Mouse (Mus musculus) monocyte, adult 2 months (primary cell): ENCODE data around the gene Pfdn6.
A peak's percentile ranks its signal among the peaks of the same experiment; 100 is the strongest.
"Not testable (repeated sequence)": the region's sequence is repeated elsewhere in the genome, so short reads cannot be mapped to it uniquely, and the experiment has no call there.

Experiments used
- DNase-seq, 2 experiments: peaks; one replicate each; pipeline ENCODE4 v3.0.0; 2022; ENCODE audit warnings: low spot score in 2 of 2, low read depth in 1 of 2

Pfdn6 gene

DNA sequence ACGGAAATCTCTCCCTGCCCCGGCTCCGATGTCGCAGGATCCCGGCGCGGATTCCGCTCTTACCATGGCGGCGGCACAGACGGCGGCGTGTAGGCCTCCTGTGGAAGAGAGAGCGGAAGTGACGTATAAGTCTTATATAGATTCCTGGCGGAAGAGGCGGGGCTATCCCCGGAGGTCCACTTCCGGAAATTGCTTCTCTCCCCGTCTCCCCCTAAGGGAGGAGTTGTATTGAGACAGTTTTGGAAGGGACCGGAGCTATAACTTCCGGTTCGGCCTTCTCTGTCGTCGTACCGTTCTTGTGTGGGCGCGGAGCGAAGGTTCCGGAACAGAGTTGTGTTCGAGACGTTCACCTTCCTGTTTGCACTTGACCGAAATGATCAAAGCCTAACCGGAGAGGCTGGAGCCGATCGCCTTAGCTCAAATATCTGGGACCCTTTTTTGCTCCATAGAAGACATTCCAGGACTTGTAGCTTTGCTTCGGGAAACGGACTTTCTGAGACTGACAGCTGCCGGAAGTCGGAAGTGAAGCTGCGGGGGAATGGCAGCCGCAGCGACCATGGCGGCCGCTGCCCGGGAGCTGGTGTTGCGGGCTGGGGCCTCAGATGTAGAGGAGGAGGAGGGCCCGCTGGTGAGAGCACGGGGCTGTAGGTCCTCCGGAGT is 15.5 kb upstream of the Pfdn6 start, which contains the start of the genes Vps52 and Rps18:
TSS of gene Vps52 (plus strand) at position 258 of the 660 bp plus-strand sequence.
TSS of gene Rps18 (minus strand) at position 447 of the 660 bp plus-strand sequence.
- peak; percentile 93 to 95 for DNase-seq

DNA sequence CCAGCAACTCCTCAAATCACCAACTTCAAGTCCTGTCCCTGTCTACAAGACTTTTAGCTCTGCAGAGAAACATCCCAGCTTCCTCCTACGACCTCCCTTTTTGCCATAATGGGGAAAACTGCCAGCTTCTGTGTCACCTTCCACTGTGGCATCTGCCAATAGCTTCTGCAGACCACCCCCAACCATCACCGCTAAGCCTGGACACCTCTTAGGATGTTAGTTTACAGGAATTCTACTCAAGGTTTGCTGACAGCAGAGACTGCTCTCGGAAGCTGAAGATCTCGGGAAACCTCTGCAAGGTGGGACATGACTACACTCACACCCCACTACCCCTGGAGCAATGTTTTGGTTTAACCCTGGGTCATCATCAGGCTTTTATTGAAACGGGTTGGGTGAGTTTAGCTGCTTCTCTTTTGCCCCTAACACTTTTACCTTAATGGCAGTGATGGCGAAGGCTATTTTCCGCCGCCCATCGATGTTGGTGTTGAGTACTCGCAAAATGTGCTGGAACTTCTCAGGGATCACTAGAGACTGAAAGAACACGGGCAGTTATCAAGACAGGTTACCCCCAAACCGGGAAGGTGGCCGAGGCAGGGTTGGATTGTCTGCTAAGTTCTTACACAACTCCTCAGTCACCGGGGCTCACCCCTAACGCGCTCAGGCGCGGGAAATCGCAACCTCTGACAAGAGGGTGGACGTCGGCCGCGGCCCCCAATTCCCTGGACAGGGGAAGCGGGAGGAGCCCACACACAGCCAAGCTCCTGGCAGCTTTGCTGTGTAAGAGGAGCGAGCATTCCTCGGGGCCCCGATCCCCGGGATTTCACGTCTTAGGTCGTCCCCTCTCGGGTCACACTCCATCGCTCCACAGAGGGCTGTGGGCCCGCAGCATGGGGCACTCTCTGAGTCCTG is 14.8 kb upstream of the Pfdn6 start:
- no peak for DNase-seq

DNA sequence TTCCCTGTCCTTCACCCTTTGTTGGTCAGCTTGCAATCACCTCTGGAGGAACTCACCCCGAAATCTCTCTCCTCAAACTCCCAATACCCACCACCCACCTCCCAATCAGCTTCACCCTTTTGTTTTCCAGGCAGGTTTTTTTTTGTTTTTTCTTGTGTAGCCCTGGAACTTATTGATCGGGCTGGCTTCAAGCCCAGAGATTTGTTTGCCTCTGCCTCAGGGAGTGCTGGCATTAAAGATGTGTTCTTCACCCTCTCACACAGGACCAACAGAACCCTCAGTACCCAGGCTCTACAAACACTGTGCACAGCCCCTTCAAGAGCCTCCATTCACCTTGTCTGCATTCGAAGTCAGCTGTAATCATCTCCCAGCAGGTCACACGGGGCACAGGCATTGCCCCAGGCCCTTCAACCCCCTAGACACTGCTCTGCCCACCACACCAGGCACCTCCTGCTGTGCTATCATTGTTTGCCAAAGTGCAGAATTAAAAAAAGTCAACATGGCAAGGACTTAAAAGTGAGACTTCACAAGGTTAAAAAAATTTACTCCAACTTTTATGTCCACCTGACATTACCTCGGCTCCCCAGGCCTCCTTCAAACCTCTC is 13.9 kb upstream of the Pfdn6 start:
- no peak for DNase-seq

DNA sequence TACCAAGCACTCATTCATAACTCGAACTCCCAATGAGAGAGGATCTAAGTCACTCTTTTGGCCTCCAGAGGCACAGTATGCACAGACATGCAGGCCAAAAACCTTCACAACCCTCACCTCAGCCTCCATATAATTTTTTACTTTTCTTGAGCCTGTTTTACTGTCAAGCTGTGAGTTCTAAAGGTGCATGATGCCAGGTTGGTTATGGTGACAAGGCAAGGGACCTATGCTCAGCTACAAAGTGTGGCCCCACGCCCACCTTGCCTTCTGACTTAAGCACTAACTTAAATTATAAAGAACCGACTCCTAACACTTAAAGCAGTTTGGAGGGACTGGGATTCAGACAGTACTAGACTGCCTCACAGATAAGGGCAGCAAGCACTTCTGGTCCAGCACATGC is 13.2 kb upstream of the Pfdn6 start:
- DNase-seq: no peak

DNA sequence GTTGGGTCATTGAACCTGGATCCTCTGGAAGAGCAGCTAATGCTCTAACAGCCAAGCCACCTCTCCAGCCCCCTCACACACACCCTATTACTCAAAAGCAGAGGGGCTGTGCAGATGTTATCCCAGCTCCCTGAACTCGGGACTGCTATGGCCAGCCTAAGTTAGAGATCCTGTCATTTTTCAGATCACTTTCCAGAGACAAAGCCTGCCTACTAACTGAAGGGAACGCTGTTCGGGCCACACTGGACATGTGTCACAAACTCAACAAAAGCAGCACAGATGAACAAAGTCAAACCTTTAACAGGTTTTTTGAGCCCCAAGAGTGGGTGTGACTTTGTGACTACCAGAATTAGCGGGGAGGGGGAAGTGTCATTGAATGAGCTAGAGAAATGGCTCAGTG is 12.7 kb upstream of the Pfdn6 start:
- no peak for DNase-seq

DNA sequence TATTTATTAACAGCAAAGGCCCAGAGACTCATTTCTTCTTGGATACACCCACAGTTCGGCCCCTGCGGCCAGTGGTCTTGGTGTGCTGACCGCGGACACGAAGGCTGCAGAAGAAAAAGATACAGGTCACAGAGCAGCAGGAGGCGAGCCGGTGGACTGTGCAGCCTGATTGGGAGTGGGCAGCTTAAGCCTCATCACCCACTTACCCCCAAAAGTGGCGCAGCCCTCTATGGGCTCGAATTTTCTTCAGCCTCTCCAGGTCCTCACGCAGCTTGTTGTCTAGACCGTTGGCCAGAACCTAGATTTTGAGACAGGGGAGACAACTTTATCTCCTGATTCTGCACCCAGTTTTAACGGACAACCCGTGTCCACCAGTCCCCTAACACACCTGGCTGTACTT is 11.9 kb upstream of the Pfdn6 start:
- DNase-seq: not testable (repeated sequence)

DNA sequence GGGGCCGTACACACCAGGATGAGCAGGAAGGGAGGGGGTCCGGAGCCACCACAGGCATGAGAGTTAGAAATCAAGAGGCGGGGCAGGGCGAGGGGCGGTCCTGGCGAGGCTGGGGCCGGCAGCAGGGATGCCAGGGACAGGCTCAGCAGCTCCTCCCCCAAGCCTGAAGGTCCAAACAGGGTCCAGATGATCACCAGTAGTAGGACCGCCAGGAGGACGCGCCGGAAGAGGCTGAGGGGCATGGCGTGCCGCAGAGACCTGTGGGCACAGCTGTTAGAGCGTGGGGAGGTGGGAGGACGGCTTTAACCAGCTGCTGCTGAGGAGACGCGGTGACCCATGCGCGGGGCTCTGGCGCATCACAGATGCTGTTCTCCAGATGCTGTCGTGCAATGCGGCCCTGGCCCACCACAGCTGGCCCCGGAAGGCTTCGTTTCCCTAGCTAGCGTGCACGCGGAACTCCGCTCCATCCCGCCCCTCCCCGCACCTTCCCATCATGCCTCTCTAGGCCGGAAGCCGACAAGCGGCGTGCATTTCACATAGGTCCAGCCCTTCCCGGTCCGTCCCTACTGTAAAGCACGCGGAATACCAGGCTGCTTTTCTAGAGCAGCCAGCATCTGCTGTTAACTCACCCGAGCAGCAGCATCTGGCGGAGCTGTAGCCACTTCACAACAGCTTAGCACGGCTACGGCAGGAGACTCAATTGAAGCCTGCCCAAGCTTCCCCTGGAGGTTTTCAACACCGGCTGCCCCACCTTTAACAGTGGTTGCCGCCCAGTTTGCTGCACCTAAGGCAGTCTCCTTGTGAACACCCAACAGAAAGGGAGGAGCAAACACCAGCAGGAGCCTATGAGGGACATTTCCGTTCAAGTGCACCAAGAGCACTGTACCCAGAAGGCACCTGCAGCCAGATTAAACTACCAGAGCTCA is 11.1 kb upstream of the Pfdn6 start, which contains the start of gene B3galt4:
TSS of gene B3galt4 (minus strand) at position 468 of the 926 bp plus-strand sequence.
- peak in 1 of 2 experiments; percentile 33 for DNase-seq

GRCm38 (mm10) chr17:33950131-33950625 is 10.0 kb upstream of the Pfdn6 start:
- no peak for DNase-seq

DNA sequence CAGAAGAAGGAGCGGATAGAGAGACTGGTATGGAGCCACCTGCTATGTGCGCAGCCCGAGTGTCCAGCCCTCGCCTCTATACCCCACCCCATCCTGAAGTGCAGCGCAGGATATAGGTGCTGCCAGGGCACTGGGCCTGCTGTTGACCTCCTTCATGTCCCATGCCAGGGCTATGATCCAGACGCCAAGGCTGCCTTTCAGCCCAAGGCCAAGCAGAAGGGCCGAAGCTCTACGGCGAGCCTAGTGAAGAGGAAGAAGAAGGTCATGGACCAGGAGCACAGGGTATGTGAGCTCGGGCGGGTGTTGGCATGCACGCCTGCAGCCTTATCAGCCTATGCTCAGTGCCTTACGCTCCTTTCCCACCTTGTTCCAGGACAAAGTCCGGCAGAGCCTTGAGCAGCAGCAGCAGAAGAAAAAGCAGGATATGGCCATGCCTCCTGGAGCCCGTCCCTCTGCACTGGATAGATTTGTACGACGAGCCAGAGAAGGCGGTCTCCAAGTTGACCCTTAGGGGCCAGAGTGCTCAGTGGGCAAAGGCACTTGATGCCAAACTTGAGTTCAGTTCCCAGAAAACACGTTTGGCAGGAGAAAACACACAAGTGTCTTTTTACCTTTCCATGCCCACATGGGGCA is 8.9 kb upstream of the Pfdn6 start:
- no peak for DNase-seq

GRCm38 (mm10) chr17:33948090-33948904 is 8.2 kb upstream of the Pfdn6 start:
- no peak for DNase-seq

GRCm38 (mm10) chr17:33947430-33948089 is 7.4 kb upstream of the Pfdn6 start:
- no peak for DNase-seq

DNA sequence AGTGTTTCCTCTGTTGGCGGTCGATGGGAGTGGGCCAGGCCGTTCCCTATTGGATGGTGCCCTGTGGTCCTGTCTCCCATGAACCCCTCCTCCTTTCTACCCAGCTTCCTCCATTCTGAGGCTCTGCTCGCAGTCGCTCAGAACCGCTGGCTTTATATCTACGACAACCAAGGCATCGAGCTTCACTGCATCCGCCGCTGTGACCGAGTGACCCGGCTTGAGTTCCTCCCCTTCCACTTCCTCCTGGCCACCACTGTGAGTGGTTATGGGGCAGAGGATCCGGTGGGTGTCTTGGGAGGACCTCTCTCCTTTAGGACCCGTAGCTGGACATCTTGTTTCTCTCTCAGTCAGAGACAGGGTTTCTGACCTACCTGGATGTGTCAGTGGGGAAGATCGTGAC is 3.3 kb upstream of the Pfdn6 start:
- DNase-seq: no peak

DNA sequence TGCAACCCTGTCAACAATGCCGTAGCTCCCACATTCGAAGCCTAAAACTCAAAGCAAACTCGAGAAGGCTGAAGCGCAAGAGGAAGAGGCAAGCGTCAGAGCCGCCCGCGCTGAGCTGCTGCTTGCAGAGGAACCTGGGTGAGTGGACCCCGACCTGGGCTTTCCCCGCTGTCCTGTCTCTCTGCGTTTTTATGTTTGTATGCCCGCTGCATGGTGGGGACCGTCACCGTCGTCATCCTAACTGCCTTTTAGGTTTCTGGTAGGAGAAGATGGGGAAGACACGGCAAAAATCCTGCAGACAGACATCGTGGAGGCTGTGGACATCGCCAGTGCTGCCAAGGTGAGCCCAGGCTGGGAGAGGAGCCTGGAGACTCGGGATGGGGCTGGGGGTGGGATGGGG is 1.2 kb upstream of the Pfdn6 start:
- no peak for DNase-seq

GRCm38 (mm10) chr17:33940981-33941380 is 838 bp upstream of the Pfdn6 start:
- no peak for DNase-seq

GRCm38 (mm10) chr17:33938783-33939182 is 1.4 kb downstream of the Pfdn6 start:
- no peak for DNase-seq

- no peak for DNase-seq
These were observed 3.1 kb downstream of the Pfdn6 start for GRCm38 (mm10) chr17:33936993-33937392.

DNA sequence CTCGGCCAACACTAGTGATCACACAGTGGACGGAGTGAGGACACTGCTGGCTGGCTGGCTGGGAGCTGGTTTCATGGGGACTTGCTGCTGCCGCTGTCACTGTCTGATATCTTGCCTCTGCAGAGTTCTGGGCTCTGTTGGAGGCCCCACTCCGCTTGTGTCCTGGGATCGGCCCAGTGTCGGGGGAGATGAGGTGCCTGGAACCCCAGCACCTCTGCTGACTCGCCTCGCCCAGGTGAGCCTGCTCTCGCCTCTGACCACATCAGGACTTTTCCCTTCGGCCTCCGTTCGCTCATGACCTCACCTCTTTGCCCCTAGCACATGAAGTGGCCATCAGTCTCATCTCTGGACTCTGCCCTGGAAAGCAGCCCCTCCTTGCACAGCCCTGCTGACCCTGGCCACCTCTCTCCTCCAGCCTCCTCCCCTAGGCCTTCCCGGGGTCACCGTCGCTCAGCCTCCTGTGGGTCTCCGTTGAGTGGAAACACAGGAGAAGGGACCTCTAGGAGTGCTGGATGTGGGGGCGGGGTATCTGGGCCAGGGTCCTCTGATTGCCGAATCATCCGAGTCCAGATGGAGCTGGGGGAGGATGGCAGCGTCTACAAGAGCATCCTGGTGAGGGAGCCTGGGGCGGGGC is 4.6 kb downstream of the Pfdn6 start:
- DNase-seq: no peak

DNA sequence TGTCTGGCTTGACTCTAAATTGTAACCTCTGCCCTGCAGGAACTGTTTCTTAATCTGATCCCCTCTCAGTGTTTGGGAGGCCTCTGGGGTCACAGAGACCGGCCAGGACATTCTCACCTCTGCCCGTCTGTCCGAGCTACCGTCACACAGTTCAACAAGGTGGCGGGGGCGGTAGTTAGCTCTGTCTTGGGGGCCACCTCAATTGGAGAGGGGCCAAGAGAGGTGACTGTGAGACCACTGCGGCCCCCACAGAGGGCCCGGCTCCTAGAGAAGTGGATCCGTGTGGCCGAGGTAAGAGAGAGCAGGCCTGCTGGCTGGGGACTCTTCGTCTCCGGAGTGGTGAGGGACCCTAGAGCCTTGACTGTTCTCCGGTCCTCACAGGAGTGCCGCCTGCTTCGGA is 7.2 kb downstream of the Pfdn6 start:
- no peak for DNase-seq
